Mouse (Mus musculus) intestine, postnatal 0 days (tissue): ENCODE results near the gene Sox1. TPM values are rescaled to one million over a fixed set of nuclear protein-coding genes. Genes with fewer than 3 reads are reported as not detected.

Experiments used
- ATAC-seq: fragments of 200-750 bp; cut with Nextera tagmentation; 2 replicates; pipeline ENCODE4 v1.8.0; 2017; ENCODE audit warnings: mild to moderate bottlenecking, moderate TSS enrichment, moderate library complexity
- H3K27ac ChIP-seq: fragments of 300-500 bp; sonication (generic); 2 replicates; pipeline ENCODE4 v1.5.1; 2014; ENCODE audit warnings: mild to moderate bottlenecking, low read depth, low read length, moderate library complexity
- H3K27me3 ChIP-seq: fragments of 300-500 bp; sonication (generic); replicated peaks from 2 replicates; pipeline ENCODE4 v1.6.1; 2014; ENCODE audit warnings: low read length, mixed read lengths; ENCODE audit not compliant: control insufficient read depth, insufficient read depth
- H3K36me3 ChIP-seq: fragments of 300-500 bp; sonication (generic); 2 replicates; pipeline ENCODE4 v1.6.1; 2014; ENCODE audit warnings: mild to moderate bottlenecking, moderate library complexity; ENCODE audit not compliant: control insufficient read depth, insufficient read depth
- H3K4me1 ChIP-seq: fragments of 300-500 bp; sonication (generic); replicated peaks from 2 replicates; pipeline ENCODE4 v1.6.1; 2014; ENCODE audit warnings: antibody characterized with exemption, low read length, mixed read lengths; ENCODE audit not compliant: control insufficient read depth, insufficient read depth
- H3K4me2 ChIP-seq: fragments of 300-500 bp; sonication (generic); replicated peaks from 2 replicates; pipeline ENCODE4 v1.6.1; 2014; ENCODE audit warnings: low read depth, mild to moderate bottlenecking, moderate library complexity
- H3K4me3 ChIP-seq: fragments of 300-500 bp; sonication (generic); 2 replicates; pipeline ENCODE4 v1.5.1; 2014; ENCODE audit warnings: low read depth, low read length
- H3K9ac ChIP-seq: fragments of 300-500 bp; sonication (generic); 2 replicates; pipeline ENCODE4 v1.6.1; 2014; ENCODE audit warnings: mild to moderate bottlenecking, low read depth, low read length
- H3K9me3 ChIP-seq: fragments of 300-500 bp; sonication (generic); 2 replicates; pipeline ENCODE4 v1.6.1; 2016; ENCODE audit warnings: mixed run types; ENCODE audit not compliant: control insufficient read depth
- CTCF ChIP-seq: sonication (generic); IDR thresholded peaks from 2 replicates; pipeline ENCODE4 v1.5.1; 2016; ENCODE audit warnings: low read depth, mild to moderate bottlenecking, control low read depth, antibody characterized with exemption, moderate library complexity
- WGBS: fragments of 180-500 bp; shearing (Covaris S2); extraction: QIAGEN DNeasy Blood & Tissue Kit; methylation state at CpG from one replicate; pipeline ENCODE4 v1.1.7; 2014; 5-methylcytosine and 5-hydroxymethylcytosine counted together
- polyA plus RNA-seq: library from polyadenylated mRNA; unstranded; fragments of >200 nt; fragmentation: Nextera tagmentation; extraction: Ambion mirVana; gene quantifications from 2 replicates; pipeline ENCODE4 v1.2.1, GENCODE M21; 2015

Gene Sox1
- polyA plus RNA-seq, 1 experiment from 2014 or later: not detected

DNA sequence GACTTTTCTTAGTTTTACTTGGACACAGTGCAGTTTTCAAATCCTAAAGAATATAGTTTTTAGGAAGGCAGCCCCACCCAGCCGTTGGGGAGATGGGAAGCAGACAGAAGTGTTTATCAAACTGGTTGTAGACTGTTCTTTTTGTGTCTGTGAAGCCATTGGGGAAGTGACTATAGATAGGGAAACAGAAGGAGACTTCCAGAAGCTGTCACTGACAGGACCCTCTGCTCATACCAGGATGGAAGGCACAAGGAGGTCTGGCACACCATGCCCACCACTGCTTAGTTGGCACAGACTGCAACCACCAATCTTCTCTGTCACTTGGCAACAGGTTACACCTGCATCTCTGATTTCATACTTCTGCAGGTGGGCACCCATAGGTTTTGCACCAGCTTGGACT, 2.3 kb upstream of the Sox1 start:
- WGBS: 14% methylated on average over 1 of the region's 1 CpGs
- Histone ChIP-seq H3K27me3 (peaks cover 99% of the 10 kb centered on the region), H3K4me2 (no peak overlapping the region), H3K4me3 (no peak overlapping the region), H3K36me3 (no peaks in the 10 kb centered on the region), H3K9me3 (no peaks in the 10 kb centered on the region), H3K27ac (no peak overlapping the region), H3K4me1 (no peaks in the 10 kb centered on the region), H3K9ac (no peak overlapping the region)
- TF ChIP-seq CTCF: no peak
- ATAC-seq: no peak

- no peaks in the 10 kb centered on the region for H3K36me3 ChIP-seq
- 2% methylated on average over 22 of the region's 22 CpGs for WGBS
- H3K4me2 ChIP-seq: peak overlapping the region; percentile 59
- no peaks in the 10 kb centered on the region for H3K9me3 ChIP-seq
- no peak overlapping the region for H3K9ac ChIP-seq
- no peaks in the 10 kb centered on the region for H3K4me1 ChIP-seq
- no peak for TF ChIP-seq CTCF
- H3K4me3 ChIP-seq: peak overlapping the region; percentile 35; the same call in 1 of the 2 replicates
- H3K27me3 ChIP-seq: peaks cover 99% of the 10 kb centered on the region
- no peak overlapping the region for H3K27ac ChIP-seq
- ATAC-seq: no peak
Measured at GRCm38 (mm10) chr8:12394385-12395000, 602 bp upstream of the Sox1 start.

DNA sequence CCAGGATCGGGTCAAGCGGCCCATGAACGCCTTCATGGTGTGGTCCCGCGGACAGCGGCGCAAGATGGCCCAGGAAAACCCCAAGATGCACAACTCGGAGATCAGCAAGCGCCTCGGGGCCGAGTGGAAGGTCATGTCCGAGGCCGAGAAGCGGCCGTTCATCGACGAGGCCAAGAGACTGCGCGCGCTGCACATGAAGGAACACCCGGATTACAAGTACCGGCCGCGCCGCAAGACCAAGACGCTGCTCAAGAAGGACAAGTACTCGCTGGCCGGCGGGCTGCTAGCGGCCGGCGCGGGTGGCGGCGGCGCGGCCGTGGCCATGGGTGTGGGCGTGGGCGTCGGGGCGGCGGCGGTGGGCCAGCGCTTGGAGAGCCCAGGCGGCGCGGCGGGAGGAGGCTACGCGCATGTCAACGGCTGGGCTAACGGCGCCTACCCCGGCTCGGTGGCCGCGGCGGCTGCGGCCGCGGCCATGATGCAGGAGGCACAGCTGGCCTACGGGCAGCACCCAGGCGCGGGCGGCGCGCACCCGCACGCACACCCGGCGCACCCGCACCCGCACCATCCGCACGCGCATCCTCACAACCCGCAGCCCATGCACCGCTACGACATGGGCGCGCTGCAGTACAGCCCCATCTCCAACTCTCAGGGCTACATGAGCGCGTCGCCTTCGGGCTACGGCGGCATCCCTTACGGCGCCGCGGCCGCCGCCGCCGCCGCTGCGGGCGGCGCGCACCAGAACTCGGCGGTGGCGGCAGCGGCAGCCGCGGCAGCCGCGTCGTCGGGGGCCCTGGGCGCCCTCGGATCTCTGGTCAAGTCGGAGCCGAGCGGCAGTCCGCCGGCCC, 1.6 kb downstream of the Sox1 start:
- peak; percentile 25; the same call in 1 of the 2 replicates for ATAC-seq
- Histone ChIP-seq H3K4me1 (no peaks in the 10 kb centered on the region), H3K4me3 (peak overlapping the region; percentile 26), H3K9me3 (no peaks in the 10 kb centered on the region), H3K4me2 (peak overlapping the region; percentile 44), H3K27me3 (peaks cover 99% of the 10 kb centered on the region), H3K27ac (no peak overlapping the region), H3K9ac (no peak overlapping the region), H3K36me3 (no peaks in the 10 kb centered on the region)
- TF ChIP-seq CTCF: no peak
- WGBS: under 1% methylated on average over 90 of the region's 118 CpGs

DNA sequence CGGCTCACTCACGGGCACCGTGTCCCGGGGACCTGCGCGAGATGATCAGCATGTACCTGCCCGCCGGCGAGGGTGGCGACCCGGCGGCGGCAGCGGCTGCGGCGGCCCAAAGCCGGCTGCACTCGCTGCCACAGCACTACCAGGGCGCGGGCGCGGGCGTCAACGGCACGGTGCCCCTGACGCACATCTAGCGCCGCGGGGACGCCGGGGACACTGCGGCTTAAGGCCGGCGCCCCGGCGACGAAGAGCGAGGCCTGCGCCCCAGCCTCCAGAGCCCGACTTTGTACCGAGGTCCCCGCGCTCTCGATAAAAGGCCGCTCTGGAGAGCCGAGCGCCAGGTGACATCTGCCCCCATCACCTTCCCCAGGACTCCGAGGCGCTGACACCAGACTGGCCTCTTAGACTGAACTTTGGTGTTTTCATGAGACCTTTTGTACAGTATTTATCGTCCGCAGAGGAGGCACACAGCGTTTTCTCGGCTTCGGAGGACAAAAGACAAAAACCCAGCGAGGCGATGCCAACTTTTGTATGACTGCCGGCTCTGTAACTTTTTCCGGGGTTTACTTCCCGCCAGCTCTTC, 2.3 kb downstream of the Sox1 start:
- no peak for ATAC-seq
- under 1% methylated on average over 52 of the region's 59 CpGs for WGBS
- Histone ChIP-seq H3K27ac (no peak overlapping the region), H3K27me3 (peaks cover 99% of the 10 kb centered on the region), H3K36me3 (no peaks in the 10 kb centered on the region), H3K9ac (no peak overlapping the region), H3K9me3 (no peaks in the 10 kb centered on the region), H3K4me1 (no peaks in the 10 kb centered on the region), H3K4me3 (no peak overlapping the region; the same call in 1 of the 2 replicates), H3K4me2 (peak overlapping the region; percentile 44)
- no peak for TF ChIP-seq CTCF

GRCm38 (mm10) chr8:12398011-12398945, 3.2 kb downstream of the Sox1 start:
- H3K9ac ChIP-seq: no peak overlapping the region
- no peak overlapping the region for H3K4me2 ChIP-seq
- no peaks in the 10 kb centered on the region for H3K4me1 ChIP-seq
- ATAC-seq: no peak
- TF ChIP-seq CTCF: no peak
- no peak overlapping the region for H3K27ac ChIP-seq
- peaks cover 99% of the 10 kb centered on the region for H3K27me3 ChIP-seq
- H3K9me3 ChIP-seq: no peaks in the 10 kb centered on the region
- no peak overlapping the region for H3K4me3 ChIP-seq
- 3% methylated on average over 21 of the region's 21 CpGs for WGBS
- no peaks in the 10 kb centered on the region for H3K36me3 ChIP-seq
